Mouse (Mus musculus): ENCODE results near the gene Mif.
"Not testable (repeated sequence)": the region's sequence is repeated elsewhere in the genome, so short reads cannot be mapped to it uniquely, and the experiment has no call there.

The Mif gene

DNA sequence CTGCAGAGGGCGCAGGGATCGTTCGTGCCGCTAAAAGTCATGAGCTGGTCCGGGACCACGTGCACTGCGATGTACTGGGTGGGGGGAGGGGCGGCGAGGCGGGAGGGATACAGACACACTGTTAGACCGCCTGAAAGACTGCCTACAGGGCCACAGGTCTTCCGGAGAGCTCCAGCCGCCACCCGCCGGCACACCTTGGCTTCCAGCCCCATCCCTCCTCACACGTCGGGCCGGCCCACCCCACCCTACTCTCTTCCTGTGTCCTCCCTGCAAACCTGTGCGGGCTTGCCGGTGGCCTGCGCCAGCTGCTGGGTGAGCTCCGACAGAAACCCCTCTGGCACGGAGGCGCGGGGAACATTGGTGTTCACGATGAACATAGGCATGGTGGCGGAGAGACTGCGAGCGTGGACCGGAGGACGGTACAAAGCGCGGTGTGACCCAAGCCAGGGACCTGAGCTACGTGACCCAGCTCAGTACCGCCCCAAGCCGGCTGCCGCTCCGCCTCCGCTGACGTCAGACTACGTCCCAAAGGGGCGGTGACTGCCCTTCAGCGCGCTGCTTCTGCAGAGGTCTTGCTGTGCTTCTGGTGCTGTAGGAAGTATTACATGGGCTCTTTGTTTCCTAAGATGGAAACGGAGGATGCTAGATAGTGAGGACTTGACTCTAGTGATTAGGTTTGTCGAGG, at the start of gene Mif:
Gene Mif (minus strand): TSS at position 455 of the 685 bp plus-strand sequence.
- in situ Hi-C loops (cut with MboI) = loop anchor here (5.0 kb wide), 1 partner anchor 118 kb away; no protein-coding TSS in a partner anchor

DNA sequence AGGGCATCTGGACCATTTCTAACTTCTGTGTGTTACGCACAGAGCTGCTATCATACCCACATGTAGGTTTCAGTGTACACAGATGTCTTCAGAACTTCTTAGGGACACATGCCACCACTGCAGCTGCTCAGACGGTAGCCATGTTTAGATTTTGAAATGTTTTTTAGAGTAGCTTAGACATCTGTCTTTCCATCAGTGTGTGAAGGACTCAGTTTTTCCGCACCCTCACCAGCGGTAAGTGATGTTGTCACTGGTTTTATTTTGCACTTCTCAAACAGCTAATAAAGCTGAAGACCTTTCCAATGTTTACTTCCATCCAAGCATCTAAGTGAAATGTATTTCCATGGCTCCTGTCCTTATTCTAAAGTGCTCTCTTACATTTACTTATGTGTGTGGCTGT, 46.8 kb upstream of the Mif start:
- in situ Hi-C loops (cut with MboI) = no loop called here

DNA sequence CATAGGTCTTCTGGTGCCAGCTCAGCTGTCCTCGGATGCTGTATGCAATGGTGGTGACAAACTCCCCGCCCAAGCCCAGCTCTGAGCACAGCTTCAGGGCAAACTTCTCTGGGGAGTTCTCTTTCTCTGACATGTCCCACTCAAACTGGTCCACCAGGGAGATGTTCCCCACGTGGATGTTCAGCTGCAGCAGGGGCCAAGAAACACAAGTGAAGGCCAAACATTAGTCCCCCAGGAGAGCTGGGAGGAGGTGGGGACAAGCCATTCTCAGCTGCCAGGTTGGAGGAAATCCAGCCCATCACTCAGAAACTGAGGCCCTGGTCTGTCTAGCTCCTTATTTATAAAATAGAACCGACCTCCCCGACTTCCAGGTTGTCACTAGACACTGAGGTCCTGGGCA, 44.4 kb upstream of the Mif start:
- in situ Hi-C loops (cut with MboI) = no loop called here

DNA sequence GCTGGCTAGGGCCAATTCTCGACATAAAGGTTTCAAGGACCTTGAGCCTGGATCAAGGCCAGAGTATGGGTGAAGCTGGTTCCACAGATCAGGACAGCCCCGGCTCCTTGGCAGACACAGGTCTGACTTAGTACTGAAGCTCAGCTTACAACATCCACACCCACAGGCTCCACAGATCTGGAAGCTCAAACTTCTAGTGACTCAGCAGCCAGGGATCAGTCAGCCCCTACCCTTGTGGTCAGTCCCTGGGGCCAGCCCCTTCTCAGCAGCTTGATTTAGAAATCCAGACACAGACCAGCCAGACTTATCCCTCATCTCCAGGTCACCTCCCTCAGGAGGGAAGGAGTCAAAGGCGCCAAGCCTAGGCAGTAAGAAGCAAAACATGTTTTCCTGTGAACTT, 38.8 kb upstream of the Mif start:
- in situ Hi-C loops (cut with MboI) = loop anchor here (5.0 kb wide), 1 partner anchor 48 kb away; no protein-coding TSS in a partner anchor

DNA sequence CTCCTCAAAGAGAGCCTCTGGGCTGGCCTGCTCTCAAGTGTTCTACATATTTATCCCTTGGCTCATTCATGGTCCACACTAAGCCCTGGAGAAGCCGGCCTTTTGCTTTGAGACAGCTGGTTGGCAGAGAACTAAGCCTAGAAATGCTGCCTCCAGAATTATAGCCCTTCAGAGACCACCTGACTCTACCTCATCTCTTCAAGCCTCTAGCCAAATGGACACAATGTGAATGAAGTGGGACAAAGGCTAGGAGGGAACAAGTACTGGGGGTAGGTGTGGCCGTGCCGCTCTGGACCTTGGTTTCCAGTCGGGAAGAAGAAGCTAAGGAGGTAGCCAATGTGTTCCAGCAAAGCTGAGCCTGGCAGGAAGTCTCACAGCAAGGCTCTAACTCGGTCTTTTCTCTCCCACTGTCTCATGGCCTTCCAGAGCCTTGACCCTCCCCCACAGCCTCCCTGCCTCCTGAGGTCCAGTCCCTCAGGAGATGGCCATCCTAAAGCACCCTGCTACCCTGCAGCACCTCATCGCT, 38.1 kb upstream of the Mif start:
- in situ Hi-C loops (cut with MboI) = loop anchor here (5.0 kb wide), 1 partner anchor 49 kb away; no protein-coding TSS in a partner anchor

DNA sequence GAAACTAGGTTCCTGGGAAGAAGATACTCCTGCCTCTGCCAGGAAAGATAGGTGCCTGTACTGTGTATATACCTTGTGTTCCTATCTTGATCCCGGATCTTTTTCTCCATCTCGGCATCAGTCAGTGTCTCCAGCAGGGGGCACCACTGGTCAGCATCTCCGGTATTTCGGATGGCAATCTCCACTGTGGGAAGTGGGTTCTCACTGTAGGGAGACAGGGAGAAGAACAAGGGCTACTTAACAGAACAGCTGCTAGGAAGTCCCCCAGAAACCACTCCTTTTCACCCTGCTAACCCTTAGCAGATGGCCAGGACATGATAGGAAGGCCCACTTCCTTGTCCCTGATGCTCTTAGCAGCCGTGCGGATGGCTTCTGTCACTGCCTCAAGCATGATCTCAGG, 37.3 kb upstream of the Mif start:
- in situ Hi-C loops (cut with MboI) = loop anchor here (5.0 kb wide), 1 partner anchor 50 kb away; no protein-coding TSS in a partner anchor

DNA sequence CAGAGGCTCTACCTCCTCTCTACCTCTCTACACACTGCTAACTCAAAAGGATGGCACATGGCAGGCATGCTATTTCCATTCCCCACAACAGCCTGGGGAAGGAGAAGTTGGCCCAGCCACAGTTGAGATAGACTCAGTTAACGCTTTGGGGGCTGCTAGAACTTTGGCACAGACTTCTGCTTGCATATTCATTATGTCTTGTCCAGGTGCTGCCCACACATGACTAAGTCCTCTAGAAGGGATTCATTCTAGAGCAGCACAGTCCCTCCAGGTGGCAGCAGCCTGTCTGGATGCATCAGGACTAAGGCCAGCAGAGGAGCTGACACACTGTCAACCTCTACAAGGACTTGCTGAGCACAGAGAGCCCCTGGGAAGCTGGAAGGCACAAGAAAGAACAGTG, 36.2 kb upstream of the Mif start:
- in situ Hi-C loops (cut with MboI) = loop anchor here (5.0 kb wide), 1 partner anchor 51 kb away; no protein-coding TSS in a partner anchor

DNA sequence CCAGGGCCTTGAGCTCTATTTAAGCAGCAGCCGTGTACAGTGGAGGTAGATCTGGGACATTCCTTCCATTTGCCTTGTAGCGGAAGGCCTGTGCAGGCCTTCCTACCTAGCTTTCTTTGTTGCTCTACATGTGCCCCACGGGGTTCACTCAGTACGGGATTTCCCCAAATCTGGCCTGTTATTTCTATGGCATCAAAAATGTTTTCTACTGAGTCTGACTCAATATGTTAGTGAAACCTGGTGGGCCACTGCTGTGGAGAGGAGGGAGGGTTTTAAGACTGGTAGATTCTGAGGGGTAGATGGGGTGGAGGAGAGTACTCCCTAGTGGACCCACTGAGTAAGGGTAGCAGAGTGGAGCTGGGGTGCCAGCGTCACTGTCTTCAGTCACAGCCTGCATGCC, 35.7 kb upstream of the Mif start:
- in situ Hi-C loops (cut with MboI) = loop anchor here (5.0 kb wide), 1 partner anchor 52 kb away; no protein-coding TSS in a partner anchor

DNA sequence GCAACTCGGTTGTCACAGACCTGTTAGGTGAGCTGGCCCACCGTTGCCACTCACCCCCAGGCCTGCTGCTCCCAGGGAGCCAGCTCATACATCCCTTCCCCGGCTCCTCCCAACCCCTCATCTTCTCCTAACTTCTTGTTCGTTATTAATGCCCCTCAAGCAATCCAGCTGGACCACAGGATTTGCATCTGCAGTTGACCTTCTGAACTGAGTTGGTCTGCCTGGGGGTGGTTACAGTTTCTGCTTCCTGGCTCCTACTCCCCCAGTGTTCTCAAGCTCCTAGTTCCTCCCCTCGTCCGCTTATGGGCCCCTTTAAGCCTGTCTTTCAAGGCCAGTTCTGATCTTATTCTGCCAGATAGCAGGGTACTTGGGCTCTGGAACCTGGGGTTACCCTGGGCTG, 34.6 kb upstream of the Mif start:
- in situ Hi-C loops (cut with MboI) = no loop called here

DNA sequence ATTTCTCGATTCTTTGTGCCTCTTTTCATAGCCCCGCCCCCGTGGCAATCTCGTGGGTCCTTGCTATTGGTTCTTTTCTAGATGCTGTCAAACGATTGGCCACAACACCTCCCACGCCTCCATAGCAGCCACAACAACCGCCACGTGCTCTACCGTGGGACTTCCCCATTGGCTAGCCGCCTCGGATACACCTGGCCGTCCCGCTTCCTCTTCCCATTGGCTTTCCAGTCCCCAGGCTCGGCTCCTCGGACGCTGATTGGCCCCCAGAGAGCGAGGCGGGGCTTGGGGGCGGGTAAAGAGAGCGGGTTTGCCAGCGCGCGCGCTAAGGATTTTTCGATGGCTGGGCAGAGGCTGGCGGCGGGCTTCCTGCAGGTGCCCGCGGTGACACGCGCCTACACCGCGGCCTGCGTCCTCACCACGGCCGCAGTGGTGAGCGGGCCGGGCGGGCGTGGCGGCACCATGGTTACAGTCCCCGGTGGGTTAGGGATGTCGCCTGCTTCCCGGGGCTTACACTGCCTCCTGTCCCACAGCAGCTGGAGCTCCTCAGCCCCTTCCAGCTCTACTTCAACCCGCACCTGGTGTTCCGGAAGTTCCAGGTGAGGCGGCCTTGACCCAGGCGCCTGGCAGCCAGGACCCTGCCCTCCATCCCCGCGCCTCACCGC, 33.2 kb upstream of the Mif start, which contains the start of gene Derl3:
Gene Derl3 (plus strand): TSS at position 325 of the 662 bp plus-strand sequence.
- in situ Hi-C loops (cut with MboI) = no loop called here

DNA sequence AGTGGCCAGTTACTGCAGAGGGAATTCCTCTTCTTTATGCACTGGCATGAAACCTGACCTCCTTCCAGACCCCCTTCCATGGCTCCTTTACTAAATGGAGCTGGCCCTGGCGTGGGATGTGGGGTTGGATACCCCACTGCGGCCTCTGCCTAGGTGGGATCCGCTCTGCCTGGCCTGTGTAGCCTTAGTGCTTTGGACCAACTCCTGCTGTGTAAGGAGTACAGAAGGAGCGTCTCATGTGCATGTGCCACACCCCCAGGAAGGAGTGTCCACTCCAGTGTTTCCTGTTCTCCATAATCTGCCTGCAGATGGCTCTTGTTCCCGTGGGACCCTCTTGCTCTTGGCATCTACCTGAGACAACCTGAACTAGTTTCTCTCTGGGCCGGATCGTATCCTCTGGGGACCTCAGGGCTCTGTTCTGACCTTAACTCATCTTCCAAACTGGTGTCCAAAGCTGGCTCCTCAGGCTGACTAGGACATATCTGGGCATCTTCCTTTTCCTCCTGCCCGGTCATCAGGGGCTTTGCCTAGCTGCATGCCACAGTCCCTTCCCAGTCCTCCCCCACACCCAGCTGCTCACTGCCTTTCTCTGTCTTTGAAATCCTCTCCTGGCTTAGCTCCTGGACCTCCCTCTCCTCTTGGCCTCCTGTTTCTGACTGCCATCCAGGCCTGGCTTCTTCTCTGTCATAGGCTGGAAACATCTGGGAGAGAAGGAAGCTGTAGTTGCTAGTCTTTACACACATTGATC, 29.5 kb upstream of the Mif start:
- in situ Hi-C loops (cut with MboI) = no loop called here

DNA sequence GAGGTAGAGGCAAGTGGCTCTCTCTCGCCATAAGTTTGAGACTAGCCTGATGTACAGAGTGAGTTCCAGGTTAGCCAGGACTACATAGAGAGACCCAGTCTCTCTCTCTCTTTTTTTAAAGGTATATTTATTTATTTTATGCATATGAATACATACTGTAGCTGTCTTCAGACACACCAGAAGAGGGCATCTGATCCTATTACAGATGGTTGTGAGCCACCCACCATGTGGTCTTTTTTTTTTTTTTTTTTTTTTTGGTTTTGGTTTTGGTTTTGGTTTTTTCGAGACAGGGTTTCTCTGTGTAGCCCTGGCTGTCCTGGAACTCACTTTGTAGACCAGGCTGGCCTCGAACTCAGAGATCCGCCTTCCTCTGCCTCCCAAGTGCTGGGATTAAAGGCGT, 27.5 kb upstream of the Mif start:
- in situ Hi-C loops (cut with MboI) = not testable (repeated sequence)

DNA sequence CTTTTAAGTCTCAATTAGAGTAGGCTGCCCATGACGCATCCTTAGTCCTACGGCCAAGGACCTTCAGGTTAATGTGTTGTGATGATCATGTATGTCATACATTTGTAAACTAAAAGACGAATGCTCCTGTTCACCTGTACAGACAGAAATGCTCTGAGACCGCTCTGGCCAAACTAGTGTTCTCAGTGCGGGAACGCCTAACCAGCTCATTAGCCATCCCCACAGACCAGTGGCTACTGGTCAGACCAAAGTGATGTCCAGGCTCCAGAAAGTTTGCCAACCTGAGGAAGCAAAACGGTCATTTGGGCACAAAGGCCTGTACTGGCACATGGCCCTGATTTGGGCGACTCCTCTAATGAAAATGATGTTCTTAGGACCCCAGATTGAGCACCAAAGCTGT, 24.7 kb upstream of the Mif start:
- in situ Hi-C loops (cut with MboI) = no loop called here

DNA sequence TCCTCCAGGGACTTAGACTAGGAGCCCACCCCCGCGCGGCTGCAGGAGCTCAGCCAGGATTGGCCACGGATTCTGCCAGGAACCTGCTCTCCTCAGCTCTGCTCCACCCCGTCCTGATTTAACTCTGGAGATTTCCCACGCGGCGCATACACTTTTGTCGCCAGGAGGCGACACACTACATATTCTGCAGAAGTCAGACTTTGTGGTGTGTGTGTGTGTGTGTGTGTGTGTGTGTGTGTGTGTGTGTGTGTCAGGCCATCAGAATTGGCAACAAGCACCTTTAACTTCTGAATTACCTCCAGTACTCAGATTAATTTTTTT, 23.2 kb upstream of the Mif start:
- in situ Hi-C loops (cut with MboI) = no loop called here

DNA sequence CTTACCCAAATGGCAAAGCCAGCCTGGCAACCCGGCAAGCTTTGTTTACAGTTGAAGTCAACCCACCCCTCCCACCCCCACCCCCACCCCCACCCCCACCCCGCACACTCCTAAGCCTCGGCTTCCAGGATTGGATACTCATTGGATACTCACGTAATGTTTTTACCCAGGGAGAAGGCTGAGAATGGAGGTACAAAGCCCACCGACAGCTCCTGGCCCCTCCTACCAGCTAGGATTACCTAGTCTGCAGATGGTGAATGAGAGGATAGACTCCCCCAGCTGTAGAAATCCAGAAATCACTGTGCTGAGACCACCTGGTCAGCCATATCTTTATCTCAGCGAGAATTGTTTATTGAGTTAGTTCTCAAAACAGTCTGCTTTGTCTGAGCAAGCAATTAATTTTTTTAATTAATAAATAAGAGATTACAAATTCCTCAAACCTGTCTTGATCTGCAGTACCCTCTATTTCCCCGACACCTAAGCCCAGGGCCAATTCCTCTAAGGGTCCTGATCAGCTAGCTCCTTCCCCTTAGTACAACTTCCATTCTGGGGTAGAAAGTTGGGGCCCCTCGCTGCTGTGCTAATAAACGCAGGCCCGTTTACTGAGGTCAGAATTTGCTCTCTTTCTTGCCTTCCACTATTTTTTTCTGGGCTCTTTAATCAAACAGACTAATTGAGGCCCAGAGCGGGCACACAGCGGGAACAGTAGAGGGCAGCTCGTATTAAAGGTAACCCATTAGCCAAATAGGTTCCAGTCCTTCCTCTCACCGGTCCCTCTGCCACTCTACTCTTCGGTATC, 22.6 kb upstream of the Mif start:
- in situ Hi-C loops (cut with MboI) = no loop called here

DNA sequence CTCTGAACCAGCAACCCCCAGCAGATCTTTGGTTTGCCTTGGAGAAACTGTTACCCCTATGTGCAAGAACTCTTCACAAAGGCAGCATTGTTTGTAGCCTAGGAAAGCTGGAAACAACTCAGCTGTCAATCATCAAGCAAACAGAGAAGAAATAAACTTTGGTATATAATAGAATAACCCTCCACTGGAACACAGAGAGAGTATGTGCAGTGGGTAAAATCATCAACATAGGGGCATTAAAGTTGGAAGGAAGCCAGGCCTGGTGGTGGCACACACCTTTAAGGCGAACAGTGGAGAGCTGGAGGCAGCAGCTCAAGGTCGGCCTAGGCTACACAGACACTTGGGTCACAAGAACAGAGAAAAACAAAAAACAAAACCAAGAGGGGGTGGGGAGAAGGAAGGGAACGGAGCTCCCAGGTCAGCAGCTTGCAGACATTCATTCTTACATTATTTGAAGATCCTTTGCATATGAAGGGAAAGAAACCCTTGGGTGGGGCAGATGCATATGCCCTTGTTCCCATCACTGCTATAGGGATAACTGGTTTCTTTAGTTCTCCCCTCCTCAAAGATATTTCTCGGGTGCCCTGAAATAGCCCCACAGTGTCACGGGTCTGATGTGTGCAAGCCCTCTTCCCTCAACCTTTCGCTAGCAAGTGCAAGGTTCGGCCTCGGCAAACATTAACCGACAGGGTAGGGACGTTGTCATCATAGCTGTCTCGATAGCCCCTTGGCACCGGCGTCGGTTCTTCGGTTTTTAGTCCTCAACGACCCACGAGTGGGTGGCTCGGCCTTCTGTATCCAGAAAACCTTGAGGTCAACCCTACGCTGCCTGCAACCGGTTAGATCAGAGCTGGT, 21.8 kb upstream of the Mif start:
- in situ Hi-C loops (cut with MboI) = no loop called here

DNA sequence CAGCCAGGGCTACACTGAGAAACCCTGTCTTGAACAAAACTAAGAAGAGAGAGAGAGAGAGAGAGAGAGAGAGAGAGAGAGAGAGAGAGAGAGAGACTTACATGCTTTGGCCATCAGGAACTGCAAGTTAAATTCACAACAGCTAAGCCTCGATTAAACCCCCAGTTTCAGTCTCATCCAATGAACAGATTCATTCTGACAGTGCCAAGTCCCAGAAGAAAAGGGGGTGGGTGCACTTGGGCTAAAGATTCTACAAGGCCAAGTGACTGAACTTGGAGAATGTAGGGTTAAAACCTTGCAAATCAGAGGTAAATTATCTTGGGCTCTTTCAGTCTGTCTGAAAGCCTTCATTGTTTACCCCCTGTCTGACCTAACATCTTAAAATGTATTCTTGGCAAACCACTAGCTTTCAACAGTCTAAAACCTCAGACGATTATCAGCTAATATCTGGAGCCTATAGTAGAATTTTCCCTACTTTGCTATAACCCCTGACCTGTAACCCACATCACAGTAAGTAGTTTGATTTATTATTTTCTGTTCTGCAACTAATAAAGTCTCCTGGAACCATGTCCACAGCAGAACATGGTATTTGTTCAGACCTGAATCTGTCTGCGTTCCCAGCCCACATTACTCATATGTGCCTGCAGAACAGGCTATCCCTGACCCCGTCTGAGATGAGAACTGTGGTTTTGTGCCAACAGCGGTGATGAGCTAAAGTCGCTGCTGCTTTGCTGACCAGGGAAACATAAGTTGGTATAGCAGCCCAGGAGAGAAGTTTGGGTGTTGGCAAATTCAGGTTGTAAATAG, 20.9 kb upstream of the Mif start:
- in situ Hi-C loops (cut with MboI) = no loop called here

DNA sequence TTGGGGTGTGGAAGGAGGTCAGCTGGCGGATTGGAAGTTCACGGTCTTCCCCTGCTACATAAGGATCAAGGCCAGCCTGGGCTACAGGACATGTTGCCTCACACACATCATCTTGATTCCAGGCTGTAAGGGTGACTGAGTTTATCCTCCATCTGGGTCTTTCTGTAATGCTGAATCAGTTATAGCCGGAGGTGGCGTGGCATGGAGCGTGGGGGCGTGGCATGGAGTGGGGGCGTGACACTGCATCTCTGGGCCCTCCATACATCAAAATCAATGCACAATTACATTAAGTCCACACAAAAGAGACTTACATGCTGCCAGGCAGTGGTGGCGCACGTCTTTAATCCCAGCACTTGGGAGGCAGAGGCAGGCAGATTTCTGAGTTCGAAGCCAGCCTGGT, 20.3 kb upstream of the Mif start:
- in situ Hi-C loops (cut with MboI) = no loop called here

DNA sequence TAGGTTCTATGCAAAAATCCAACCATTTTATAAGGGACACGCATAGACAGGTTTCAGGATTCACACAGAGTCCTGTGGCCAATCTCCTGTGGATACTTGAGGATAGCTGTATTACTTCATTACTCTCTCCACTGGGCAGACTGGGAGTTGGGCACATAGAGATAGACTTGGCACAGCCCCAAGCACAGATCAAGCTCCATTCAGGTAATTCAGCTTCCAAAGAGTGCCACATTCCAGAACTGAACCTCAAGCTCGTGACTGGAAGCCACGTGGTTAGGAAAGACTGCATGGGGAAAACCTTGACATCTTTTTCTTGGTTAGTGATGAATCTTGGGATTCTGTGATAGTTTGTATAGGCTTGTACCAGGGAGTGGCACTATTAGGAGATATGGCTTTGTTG, 18.8 kb upstream of the Mif start:
- in situ Hi-C loops (cut with MboI) = no loop called here
